Mouse (Mus musculus): ENCODE measurements at regions not wholly inside any gene's neighbourhood (a gene's known extent, or its start where the extent isn't known, plus 50 kb on each side); places are given as distances from the start of the nearest gene placed in this dataset.

DNA sequence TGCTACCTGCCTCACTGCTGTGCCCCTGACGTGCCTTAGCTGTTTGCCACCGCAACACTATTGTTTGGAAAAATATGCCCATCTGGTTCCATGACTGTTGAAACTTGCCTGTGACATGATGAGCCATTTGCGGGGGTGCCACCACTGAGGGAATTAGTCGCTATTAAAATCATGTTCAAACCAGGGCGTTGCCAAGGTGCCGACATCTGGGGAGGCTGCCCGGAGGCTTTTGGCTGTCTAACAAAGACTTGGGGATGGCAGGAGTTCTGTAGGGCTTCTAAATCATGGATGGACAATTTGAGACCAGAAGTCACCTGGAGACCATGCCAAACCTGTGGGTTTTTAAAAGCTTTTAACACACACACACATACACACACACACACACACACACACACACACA is 100.5 kb upstream of the Arntl start:
- Histone ChIP-seq H3K9ac (no peak overlapping the region), H3K4me3 (replicated peaks; ENCODE audit: low read length) (no peak overlapping the region), H3K27me3 (ENCODE audit: control insufficient read depth, insufficient read depth, low read length) (no peaks in the 10 kb centered on the region), H3K4me1 (replicated peaks; ENCODE audit: control insufficient read depth, insufficient read depth, low read length) (peaks cover 4% of the 10 kb centered on the region; the same call in 1 of the 2 replicates), H3K4me2 (replicated peaks) (no peak overlapping the region), H3K9me3 (ENCODE audit: control insufficient read depth, low read length) (no peaks in the 10 kb centered on the region), H3K27ac (no peak overlapping the region), H3K36me3 (replicated peaks; ENCODE audit: control insufficient read depth, insufficient read depth) (no peaks in the 10 kb centered on the region)
- ATAC-seq (ENCODE audit: low FRiP score) (no peak), DNase-seq (ENCODE audit: low spot score) (no peak)
- WGBS: 70% methylated on average over 7 of the region's 7 CpGs

- no peak overlapping the region for H3K27ac ChIP-seq
- H3K4me3 ChIP-seq (replicated peaks; ENCODE audit: low read length): no peak overlapping the region
- no peak overlapping the region for H3K9ac ChIP-seq
- no peak for ATAC-seq (ENCODE audit: low FRiP score)
- 81% methylated on average over 5 of the region's 5 CpGs for WGBS
- H3K4me2 ChIP-seq (replicated peaks): no peak overlapping the region
- H3K9me3 ChIP-seq (ENCODE audit: control insufficient read depth, low read length): no peaks in the 10 kb centered on the region
- no peak for DNase-seq (ENCODE audit: low spot score)
- H3K27me3 ChIP-seq (ENCODE audit: control insufficient read depth, insufficient read depth, low read length): no peaks in the 10 kb centered on the region
- no peaks in the 10 kb centered on the region for H3K36me3 ChIP-seq (replicated peaks; ENCODE audit: control insufficient read depth, insufficient read depth)
- peaks cover 4% of the 10 kb centered on the region; the same call in 1 of the 2 replicates for H3K4me1 ChIP-seq (replicated peaks; ENCODE audit: control insufficient read depth, insufficient read depth, low read length)
Observed at GRCm38 (mm10) chr7:113107965-113108364, 99.3 kb upstream of the Arntl start.

- Histone ChIP-seq H3K9ac (no peak overlapping the region), H3K27ac (no peak overlapping the region), H3K9me3 (ENCODE audit: control insufficient read depth, low read length) (no peaks in the 10 kb centered on the region), H3K27me3 (ENCODE audit: control insufficient read depth, insufficient read depth, low read length) (no peaks in the 10 kb centered on the region), H3K4me2 (replicated peaks) (no peak overlapping the region), H3K4me1 (replicated peaks; ENCODE audit: control insufficient read depth, insufficient read depth, low read length) (peaks cover 4% of the 10 kb centered on the region; the same call in 1 of the 2 replicates), H3K4me3 (replicated peaks; ENCODE audit: low read length) (no peak overlapping the region), H3K36me3 (replicated peaks; ENCODE audit: control insufficient read depth, insufficient read depth) (no peaks in the 10 kb centered on the region)
- ATAC-seq (ENCODE audit: low FRiP score) (no peak), DNase-seq (ENCODE audit: low spot score) (no peak)
- 84% methylated on average over 7 of the region's 7 CpGs for WGBS
Observed at GRCm38 (mm10) chr7:113108442-113109000, 98.7 kb upstream of the Arntl start.

- Histone ChIP-seq H3K27me3 (ENCODE audit: control insufficient read depth, insufficient read depth, low read length) (no peaks in the 10 kb centered on the region), H3K4me2 (replicated peaks) (no peak overlapping the region), H3K4me3 (replicated peaks; ENCODE audit: low read length) (no peak overlapping the region), H3K4me1 (replicated peaks; ENCODE audit: control insufficient read depth, insufficient read depth, low read length) (peaks cover 4% of the 10 kb centered on the region; the same call in 1 of the 2 replicates), H3K36me3 (replicated peaks; ENCODE audit: control insufficient read depth, insufficient read depth) (no peaks in the 10 kb centered on the region), H3K9me3 (ENCODE audit: control insufficient read depth, low read length) (no peaks in the 10 kb centered on the region), H3K9ac (no peak overlapping the region), H3K27ac (no peak overlapping the region)
- ATAC-seq (ENCODE audit: low FRiP score): no peak
- no peak for DNase-seq (ENCODE audit: low spot score)
Observed at GRCm38 (mm10) chr7:113109481-113109880, 97.8 kb upstream of the Arntl start.

DNA sequence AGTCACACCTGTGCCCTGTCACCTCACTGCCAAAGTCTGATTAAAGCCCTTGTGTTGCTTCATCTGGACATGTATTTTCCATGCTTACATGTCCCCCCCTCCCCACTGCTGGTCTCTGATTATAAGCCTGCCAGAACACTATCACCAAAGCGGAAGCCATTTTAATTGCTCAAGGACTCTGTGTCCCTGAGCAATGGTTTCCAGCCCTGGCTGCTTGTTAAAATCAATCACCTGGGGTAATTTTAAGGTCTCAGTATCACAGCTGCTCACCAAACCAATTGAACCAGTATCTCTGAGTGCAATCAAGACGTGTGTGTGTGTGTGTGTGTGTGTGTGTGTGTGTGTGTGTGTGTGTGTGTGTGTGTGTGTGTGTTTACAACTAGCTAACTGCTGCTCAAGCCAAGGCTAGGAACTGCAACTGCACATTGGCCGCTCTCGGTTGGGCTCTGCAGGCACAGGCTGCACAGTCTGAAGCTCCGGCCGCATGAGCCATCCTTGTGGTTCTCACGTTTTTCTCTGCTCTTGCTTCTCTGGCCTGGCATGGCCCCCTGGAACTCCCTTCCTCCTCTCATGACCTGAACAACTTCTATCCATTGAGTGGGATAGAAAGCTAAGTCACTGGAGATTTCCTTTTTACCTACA is 96.3 kb upstream of the Arntl start:
- ATAC-seq (ENCODE audit: low FRiP score) (peak; percentile 48; the same call in 1 of the 2 replicates), DNase-seq (ENCODE audit: low spot score) (no peak)
- Histone ChIP-seq H3K4me2 (replicated peaks) (no peak overlapping the region), H3K27me3 (ENCODE audit: control insufficient read depth, insufficient read depth, low read length) (no peaks in the 10 kb centered on the region), H3K4me3 (replicated peaks; ENCODE audit: low read length) (no peak overlapping the region), H3K27ac (no peak overlapping the region; the same call in 1 of the 2 replicates), H3K9me3 (ENCODE audit: control insufficient read depth, low read length) (no peaks in the 10 kb centered on the region), H3K36me3 (replicated peaks; ENCODE audit: control insufficient read depth, insufficient read depth) (no peaks in the 10 kb centered on the region), H3K4me1 (replicated peaks; ENCODE audit: control insufficient read depth, insufficient read depth, low read length) (peaks cover 4% of the 10 kb centered on the region; the same call in 1 of the 2 replicates), H3K9ac (no peak overlapping the region)
- WGBS: 60% methylated on average over 7 of the region's 7 CpGs

GRCm38 (mm10) chr7:113113266-113113893 is 93.9 kb upstream of the Arntl start:
- H3K9ac ChIP-seq: no peak overlapping the region
- WGBS: 75% methylated on average over 10 of the region's 10 CpGs
- no peak overlapping the region for H3K4me2 ChIP-seq (replicated peaks)
- H3K27me3 ChIP-seq (ENCODE audit: control insufficient read depth, insufficient read depth, low read length): no peaks in the 10 kb centered on the region
- ATAC-seq (ENCODE audit: low FRiP score) (no peak), DNase-seq (ENCODE audit: low spot score) (no peak)
- H3K4me3 ChIP-seq (replicated peaks; ENCODE audit: low read length): no peak overlapping the region
- no peaks in the 10 kb centered on the region for H3K36me3 ChIP-seq (replicated peaks; ENCODE audit: control insufficient read depth, insufficient read depth)
- peaks cover 4% of the 10 kb centered on the region; the same call in 1 of the 2 replicates for H3K4me1 ChIP-seq (replicated peaks; ENCODE audit: control insufficient read depth, insufficient read depth, low read length)
- H3K9me3 ChIP-seq (ENCODE audit: control insufficient read depth, low read length): 0 out of 2 replicates have a peak, but pooled peaks cover 2% of the 10 kb centered on the region
- H3K27ac ChIP-seq: no peak overlapping the region

DNA sequence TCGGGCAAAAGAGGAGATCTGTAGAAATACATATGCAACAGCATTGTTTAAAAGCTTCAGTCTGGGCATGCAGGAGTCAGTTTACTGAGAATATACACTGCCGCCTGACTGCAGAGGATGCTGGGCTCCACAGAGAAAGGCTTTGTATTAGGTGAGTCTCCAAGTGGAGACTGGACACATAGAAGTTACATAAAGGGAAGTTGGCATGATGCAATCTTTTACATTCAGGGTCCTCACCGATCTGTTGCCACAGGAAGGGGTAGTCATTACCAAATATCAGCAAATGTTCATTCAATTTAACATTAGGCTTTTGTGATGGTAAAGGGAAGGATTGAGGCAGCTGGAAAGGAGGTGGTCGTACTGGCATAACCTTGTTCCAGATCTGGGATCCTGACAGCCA is 89.7 kb upstream of the Arntl start:
- DNase-seq (ENCODE audit: low spot score): no peak
- Histone ChIP-seq H3K36me3 (replicated peaks; ENCODE audit: control insufficient read depth, insufficient read depth) (no peaks in the 10 kb centered on the region), H3K27me3 (ENCODE audit: control insufficient read depth, insufficient read depth, low read length) (no peaks in the 10 kb centered on the region), H3K9ac (no peak overlapping the region), H3K27ac (no peak overlapping the region), H3K9me3 (ENCODE audit: control insufficient read depth, low read length) (0 out of 2 replicates have a peak, but pooled peaks cover 4% of the 10 kb centered on the region), H3K4me3 (replicated peaks; ENCODE audit: low read length) (no peak overlapping the region), H3K4me2 (replicated peaks) (no peak overlapping the region), H3K4me1 (replicated peaks; ENCODE audit: control insufficient read depth, insufficient read depth, low read length) (no peaks in the 10 kb centered on the region)
- WGBS: 87% methylated on average over 4 of the region's 4 CpGs
- ATAC-seq (ENCODE audit: low FRiP score): no peak

- ATAC-seq (ENCODE audit: low FRiP score): no peak
- H3K9ac ChIP-seq: no peak overlapping the region
- 44% methylated on average over 6 of the region's 6 CpGs for WGBS
- no peak overlapping the region for H3K27ac ChIP-seq
- H3K27me3 ChIP-seq (ENCODE audit: control insufficient read depth, insufficient read depth, low read length): no peaks in the 10 kb centered on the region
- DNase-seq (ENCODE audit: low spot score): no peak
- no peaks in the 10 kb centered on the region for H3K36me3 ChIP-seq (replicated peaks; ENCODE audit: control insufficient read depth, insufficient read depth)
- H3K4me1 ChIP-seq (replicated peaks; ENCODE audit: control insufficient read depth, insufficient read depth, low read length): no peaks in the 10 kb centered on the region
- H3K4me2 ChIP-seq (replicated peaks): no peak overlapping the region
- H3K4me3 ChIP-seq (replicated peaks; ENCODE audit: low read length): no peak overlapping the region
- 0 out of 2 replicates have a peak, but pooled peaks cover 4% of the 10 kb centered on the region for H3K9me3 ChIP-seq (ENCODE audit: control insufficient read depth, low read length)
Observed at GRCm38 (mm10) chr7:113121911-113122319, 85.3 kb upstream of the Arntl start.

DNA sequence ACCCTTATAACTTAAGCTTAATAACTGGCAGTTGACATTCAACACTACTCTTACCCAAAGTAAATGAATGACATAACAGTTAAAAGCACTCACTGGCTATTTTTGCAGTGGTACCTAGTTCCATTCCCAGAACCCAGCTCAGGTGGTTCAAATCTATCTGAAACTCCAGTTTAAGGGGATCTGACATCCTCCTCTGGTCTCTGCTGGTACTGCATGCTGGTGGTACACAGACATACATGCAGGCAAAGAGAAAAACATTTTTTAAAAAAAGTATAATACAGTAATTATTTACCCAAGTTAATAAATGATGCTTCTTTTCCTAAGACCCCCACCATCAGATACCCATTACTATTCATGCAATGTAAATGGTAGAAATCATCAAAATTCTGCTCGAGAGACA is 81.3 kb upstream of the Arntl start:
- Histone ChIP-seq H3K4me1 (replicated peaks; ENCODE audit: control insufficient read depth, insufficient read depth, low read length) (peaks cover 6% of the 10 kb centered on the region), H3K27me3 (ENCODE audit: control insufficient read depth, insufficient read depth, low read length) (no peaks in the 10 kb centered on the region), H3K27ac (no peak overlapping the region), H3K4me2 (replicated peaks) (no peak overlapping the region), H3K4me3 (replicated peaks; ENCODE audit: low read length) (no peak overlapping the region), H3K9me3 (ENCODE audit: control insufficient read depth, low read length) (no peaks in the 10 kb centered on the region), H3K36me3 (replicated peaks; ENCODE audit: control insufficient read depth, insufficient read depth) (no peaks in the 10 kb centered on the region), H3K9ac (no peak overlapping the region)
- ATAC-seq (ENCODE audit: low FRiP score) (no peak), DNase-seq (ENCODE audit: low spot score) (no peak)
- 73% methylated on average over 1 of the region's 1 CpGs for WGBS
